Comparison of ENCODE assay signal across 9 mouse cellular contexts in genomic region chr4:32248990-32249393, GRCm38 (mm10). TPM values are rescaled to one million over a fixed set of nuclear protein-coding genes. Genes with fewer than 3 reads are reported as not detected.
DNase-seq lines count a peak whose midpoint lies in the region; ATAC-seq and TF ChIP-seq lines count a peak whose summit lies in the region.
"Had no signal": no experiment of that assay in that cellular context is flagged by ENCODE, and none has a peak within 500 bp of the region (broad histone marks: within the 10 kb centered on the region; RNA-seq: fewer than 3 reads in every experiment).

No protein-coding gene starts in this region.

- no peak for TF ChIP-seq POLR2A in liver, adult 2 months (IDR thresholded peaks at IDR 0.05; ENCODE audit: extremely low read depth, insufficient read depth, low read length)
- no peak for TF ChIP-seq POLR2A in bone marrow macrophage, adult 2 months (IDR thresholded peaks at IDR 0.05; ENCODE audit: borderline replicate concordance, low read depth, low read length)

- peak overlapping the region; percentile 30; the same call in 1 of the 2 replicates for H3K9ac ChIP-seq in liver, adult 2 months (ENCODE audit: low read depth, low read length)
- no peak overlapping the region for H3K9ac ChIP-seq in midbrain, embryonic 13.5 days (replicated peaks)
- H3K9ac ChIP-seq in hindbrain, embryonic 13.5 days: no peak overlapping the region
- H3K9ac ChIP-seq: lung, embryonic 15.5 days had no signal

- 0 out of 2 replicates have a peak overlapping the region, but pooled peaks have one; percentile 4 for H3K27ac ChIP-seq in liver, adult 2 months (replicated peaks; ENCODE audit: insufficient read depth, low read depth, low read length)
- H3K27ac ChIP-seq in bone marrow macrophage, adult 2 months (ENCODE audit: insufficient read depth, low read depth, low read length): no peak overlapping the region
- H3K27ac ChIP-seq in hindbrain, embryonic 10.5 days: no peak overlapping the region
- no peak overlapping the region for H3K27ac ChIP-seq in midbrain, embryonic 13.5 days
- no peak overlapping the region for H3K27ac ChIP-seq in hindbrain, embryonic 13.5 days

- 15% methylated on average over 9 of the region's 9 CpGs for WGBS in liver, adult 2 months
- 71% methylated on average over 9 of the region's 9 CpGs for WGBS in hindbrain, embryonic 10.5 days
- 68% methylated on average over 9 of the region's 9 CpGs for WGBS in midbrain, embryonic 13.5 days
- WGBS in hindbrain, embryonic 13.5 days: 61% methylated on average over 9 of the region's 9 CpGs

- peaks cover 30% of the 10 kb centered on the region for H3K4me1 ChIP-seq in liver, adult 2 months (ENCODE audit: control insufficient read depth, insufficient read depth, low read length)
- peaks cover 10% of the 10 kb centered on the region for H3K4me1 ChIP-seq in bone marrow macrophage, adult 2 months (ENCODE audit: control insufficient read depth, insufficient read depth, low read length)
- H3K4me1 ChIP-seq in hindbrain, embryonic 10.5 days (replicated peaks): peaks cover 71% of the 10 kb centered on the region
- peaks cover 74% of the 10 kb centered on the region for H3K4me1 ChIP-seq in midbrain, embryonic 13.5 days (replicated peaks)
- H3K4me1 ChIP-seq in hindbrain, embryonic 13.5 days (replicated peaks): peaks cover 76% of the 10 kb centered on the region

- H3K4me3 ChIP-seq in liver, adult 2 months (ENCODE audit: insufficient read depth, low read depth, low read length): peak overlapping the region; percentile 0; the same call in 1 of the 2 replicates
- H3K4me3 ChIP-seq in bone marrow macrophage, adult 2 months (ENCODE audit: insufficient read depth, low read length): 0 out of 2 replicates have a peak overlapping the region, but pooled peaks have one; percentile 6
- H3K4me3 ChIP-seq in hindbrain, embryonic 10.5 days: no peak overlapping the region
- H3K4me3 ChIP-seq in midbrain, embryonic 13.5 days (replicated peaks): no peak overlapping the region
- no peak overlapping the region for H3K4me3 ChIP-seq in hindbrain, embryonic 13.5 days
- H3K4me3 ChIP-seq: lung, embryonic 15.5 days had no signal

- no peak overlapping the region for H3K4me2 ChIP-seq in midbrain, embryonic 13.5 days (replicated peaks)
- H3K4me2 ChIP-seq in hindbrain, embryonic 13.5 days: no peak overlapping the region

- peak; percentile 23 for ATAC-seq in megakaryocyte progenitor cell, adult 5-6 weeks (replicated peaks; ENCODE audit: poor library complexity)
- no peak for ATAC-seq in midbrain, embryonic 13.5 days
- no peak for ATAC-seq in hindbrain, embryonic 13.5 days (ENCODE audit: low FRiP score)

- H3K36me3 ChIP-seq in liver, adult 2 months (ENCODE audit: control insufficient read depth, insufficient read depth, low read length): no peaks in the 10 kb centered on the region
- peaks cover 12% of the 10 kb centered on the region for H3K36me3 ChIP-seq in hindbrain, embryonic 10.5 days
- H3K36me3 ChIP-seq in midbrain, embryonic 13.5 days: no peaks in the 10 kb centered on the region
- H3K36me3 ChIP-seq in hindbrain, embryonic 13.5 days: peaks cover 5% of the 10 kb centered on the region; the same call in 1 of the 2 replicates
- H3K36me3 ChIP-seq: lung, embryonic 15.5 days had no signal

- H3K79me2 ChIP-seq in liver, adult 2 months (ENCODE audit: control insufficient read depth, insufficient read depth, low read length): peaks cover 10% of the 10 kb centered on the region; the same call in 1 of the 2 replicates

- DNase-seq in liver, adult 2 months (ENCODE audit: extremely low read depth, low read depth, low spot score): peak; percentile 80
- DNase-seq in liver: no peak
- peak; percentile 56 to 65 for DNase-seq in kidney, adult 8-10 months
- DNase-seq in hindbrain, embryonic 10.5 days (ENCODE audit: low spot score): no peak

- H3K9me3 ChIP-seq in hindbrain, embryonic 10.5 days: no peaks in the 10 kb centered on the region
- H3K9me3 ChIP-seq in midbrain, embryonic 13.5 days: no peaks in the 10 kb centered on the region
- H3K9me3 ChIP-seq in hindbrain, embryonic 13.5 days: no peaks in the 10 kb centered on the region
- H3K9me3 ChIP-seq: lung, embryonic 15.5 days had no signal

- no peaks in the 10 kb centered on the region for H3K27me3 ChIP-seq in liver, adult 2 months (ENCODE audit: control insufficient read depth, insufficient read depth, low read length)
- no peaks in the 10 kb centered on the region for H3K27me3 ChIP-seq in hindbrain, embryonic 10.5 days (ENCODE audit: insufficient read depth, poor library complexity, severe bottlenecking)
- H3K27me3 ChIP-seq in midbrain, embryonic 13.5 days: no peaks in the 10 kb centered on the region
- H3K27me3 ChIP-seq in hindbrain, embryonic 13.5 days: no peaks in the 10 kb centered on the region
- H3K27me3 ChIP-seq: lung, embryonic 15.5 days had no signal

- TF ChIP-seq CTCF in liver, adult 2 months (IDR thresholded peaks at IDR 0.05; ENCODE audit: low read depth, low read length): no peak
- TF ChIP-seq CTCF in bone marrow macrophage, adult 2 months (IDR thresholded peaks at IDR 0.05; ENCODE audit: low read depth, low read length): no peak

RNA-seq across cellular contexts. Expression of gene Bach2, which starts 10.4 kb away (rescaled TPM):
- total RNA-seq in liver, adult 2 months (2014; rRNA removed): 5.9 and 6.0 TPM in 2 replicates
- 2.1 and 5.3 TPM in 2 replicates for polyA plus RNA-seq in liver, adult 2 months (2012; rRNA removed)
- 0.39 and 1.4 TPM in 2 replicates for polyA plus RNA-seq in bone marrow macrophage, adult 2 months (2012; ENCODE audit: insufficient read depth, insufficient read length, missing spikeins)
- 3.1 and 3.8 TPM in 2 replicates for total RNA-seq in megakaryocyte progenitor cell, adult 5-6 weeks (2015)
- 0.37 and 0.61 TPM in 2 replicates for total RNA-seq in megakaryocyte progenitor cell, adult 5-6 weeks (2017)
- 9.5 and 13.4 TPM in 2 replicates for polyA plus RNA-seq in hindbrain, embryonic 10.5 days (2016; fragmentation: Nextera tagmentation; extraction: Ambion mirVana)
- polyA plus RNA-seq in midbrain, embryonic 13.5 days (2015; fragmentation: Nextera tagmentation; extraction: Ambion mirVana): 21.3 and 22.7 TPM in 2 replicates
- 28.5 and 29.4 TPM in 2 replicates for polyA plus RNA-seq in hindbrain, embryonic 13.5 days (2015; fragmentation: Nextera tagmentation; extraction: Ambion mirVana)

Comparison
In these comparisons a context has a peak if more than half of its experiments do, and no peak if none do; other contexts are left out.
1. DNase-seq: peak in liver, adult 2 months (single experiment) and kidney, adult 8-10 months (2 of 2); none in liver (single experiment) and hindbrain, embryonic 10.5 days (single experiment).
2. H3K4me3 ChIP-seq: peak in liver, adult 2 months (single experiment) and bone marrow macrophage, adult 2 months (single experiment); none in hindbrain, embryonic 10.5 days (single experiment), midbrain, embryonic 13.5 days (single experiment) and hindbrain, embryonic 13.5 days (single experiment).